Mouse (Mus musculus) CH12.LX (cell line): ENCODE results near the gene Cgrrf1. TPM values are rescaled to one million over a fixed set of nuclear protein-coding genes. Genes with fewer than 3 reads are reported as not detected.
A peak's percentile ranks its signal among the peaks of the same experiment; 100 is the strongest.

ENCODE experiments used
- DNase-seq: peaks from one replicate; pipeline ENCODE4 v3.0.0-alpha.2; 2013; ENCODE audit errors: extremely low read depth
- H3K27ac ChIP-seq: 2 replicates; pipeline ENCODE4 v1.5.1; 2012; ENCODE audit warnings: low read depth, mild to moderate bottlenecking, control low read depth, moderate library complexity; ENCODE audit not compliant: insufficient read depth
- H3K27me3 ChIP-seq: replicated peaks from 2 replicates; pipeline ENCODE3; 2012; ENCODE audit warnings: inconsistent platforms
- H3K36me3 ChIP-seq, 2 experiments: replicated peaks in 1 of 2; 2 replicates each; pipeline versions ENCODE3 to v1.6.1; 2012; ENCODE audit warnings: inconsistent platforms in 1 of 2, low read length in 1 of 2, mild to moderate bottlenecking in 1 of 2, mixed read lengths in 1 of 2, moderate library complexity in 1 of 2; ENCODE audit not compliant: control insufficient read depth in 1 of 2, insufficient read depth in 1 of 2
- H3K4me1 ChIP-seq, 2 experiments: 2 replicates each; pipeline ENCODE4 v1.6.1; 2012; ENCODE audit warnings: inconsistent platforms in 1 of 2, moderate library complexity in 1 of 2; ENCODE audit not compliant: insufficient read depth in 2 of 2, control insufficient read depth in 1 of 2
- H3K4me2 ChIP-seq: 2 replicates; pipeline ENCODE4 v1.6.1; 2012; ENCODE audit warnings: low read depth, mild to moderate bottlenecking, control low read depth; ENCODE audit not compliant: poor library complexity, insufficient read depth, severe bottlenecking
- H3K4me3 ChIP-seq, 3 experiments: fragments of 150-350 bp in 1 of 3; sonication (generic) in 1 of 3; replicated peaks in 1 of 3; 2 replicates each; pipeline versions ENCODE3 to v1.5.1; 2011 to 2012; ENCODE audit warnings: low read depth in 2 of 3, low read length in 2 of 3, mild to moderate bottlenecking in 2 of 3, moderate library complexity in 2 of 3, control low read depth in 1 of 3, improper control_type of control experiment in 1 of 3, inconsistent platforms in 1 of 3, mixed read lengths in 1 of 3; ENCODE audit not compliant: poor library complexity in 1 of 3
- H3K79me2 ChIP-seq: replicated peaks from 2 replicates; pipeline ENCODE4 v1.6.1; 2012; ENCODE audit warnings: mild to moderate bottlenecking, moderate library complexity; ENCODE audit not compliant: control insufficient read depth, poor library complexity, insufficient read depth, severe bottlenecking; ENCODE audit errors: extremely low read depth
- H3K9ac ChIP-seq: 2 replicates; pipeline ENCODE4 v1.6.1; 2012; ENCODE audit warnings: low read depth, mild to moderate bottlenecking, control low read depth, moderate library complexity; ENCODE audit not compliant: insufficient read depth
- H3K9me3 ChIP-seq: replicated peaks from 2 replicates; pipeline ENCODE3; 2012; ENCODE audit warnings: low read length, inconsistent platforms, mixed read lengths
- CHD2 ChIP-seq: IDR thresholded peaks from 2 replicates; pipeline ENCODE4 v1.6.1; 2011; ENCODE audit warnings: low read length, improper control_type of control experiment
- ELF1 ChIP-seq: IDR thresholded peaks from 2 replicates; pipeline ENCODE4 v1.6.1; 2014; ENCODE audit warnings: low read depth, mild to moderate bottlenecking, inconsistent platforms, low read length, improper control_type of control experiment
- ETS1 ChIP-seq: conservative IDR thresholded peaks from 2 replicates; pipeline ENCODE4 v1.6.1; 2012; ENCODE audit warnings: low read depth, mild to moderate bottlenecking, inconsistent platforms, low read length, improper control_type of control experiment, moderate library complexity
- IRF4 ChIP-seq: IDR thresholded peaks from 2 replicates; pipeline ENCODE4 v1.6.1; 2014; ENCODE audit warnings: low read depth, mild to moderate bottlenecking, inconsistent platforms, low read length, improper control_type of control experiment
- JUN ChIP-seq: IDR thresholded peaks from 2 replicates; pipeline ENCODE4 v1.6.1; 2011; ENCODE audit warnings: low read depth, mild to moderate bottlenecking, low read length, improper control_type of control experiment, moderate library complexity; ENCODE audit not compliant: insufficient read depth
- JUND ChIP-seq: conservative IDR thresholded peaks from 2 replicates; pipeline ENCODE4 v1.6.1; 2011; ENCODE audit warnings: low read depth, low read length, improper control_type of control experiment
- MAFK ChIP-seq: IDR thresholded peaks from 2 replicates; pipeline ENCODE4 v1.6.1; 2011; ENCODE audit warnings: low read length, improper control_type of control experiment; ENCODE audit not compliant: insufficient replicate concordance
- MAX ChIP-seq: IDR thresholded peaks from 2 replicates; pipeline ENCODE4 v1.6.1; 2011; ENCODE audit warnings: low read length, improper control_type of control experiment
- MEF2A ChIP-seq: IDR thresholded peaks from 2 replicates; pipeline ENCODE4 v1.6.1; 2014; ENCODE audit warnings: low read depth, mild to moderate bottlenecking, inconsistent platforms, low read length, improper control_type of control experiment, borderline replicate concordance
- MXI1 ChIP-seq: IDR thresholded peaks from 2 replicates; pipeline ENCODE4 v1.6.1; 2011; ENCODE audit warnings: mild to moderate bottlenecking, low read depth, low read length, improper control_type of control experiment
- NRF1 ChIP-seq: IDR thresholded peaks from 2 replicates; pipeline ENCODE4 v1.6.1; 2014; ENCODE audit warnings: low read depth, mild to moderate bottlenecking, inconsistent platforms, low read length, improper control_type of control experiment, moderate library complexity
- PAX5 ChIP-seq: IDR thresholded peaks from 2 replicates; pipeline ENCODE4 v1.6.1; 2012; ENCODE audit warnings: low read length, inconsistent platforms, mixed read lengths
- POLR2AphosphoS2 ChIP-seq: IDR thresholded peaks from 2 replicates; pipeline ENCODE4 v1.6.1; 2011; ENCODE audit warnings: low read depth, low read length, improper control_type of control experiment
- RAD21 ChIP-seq: IDR thresholded peaks from 2 replicates; pipeline ENCODE4 v1.6.1; 2011; ENCODE audit warnings: low read depth, mild to moderate bottlenecking, low read length, improper control_type of control experiment, moderate library complexity
- RCOR1 ChIP-seq: conservative IDR thresholded peaks from 2 replicates; pipeline ENCODE4 v1.6.1; 2012; ENCODE audit warnings: low read depth, mild to moderate bottlenecking, inconsistent platforms, low read length, improper control_type of control experiment
- SIN3A ChIP-seq: IDR thresholded peaks from 2 replicates; pipeline ENCODE4 v1.6.1; 2012; ENCODE audit warnings: low read length, improper control_type of control experiment, inconsistent platforms
- SMC3 ChIP-seq: IDR thresholded peaks from 2 replicates; pipeline ENCODE4 v1.6.1; 2011; ENCODE audit warnings: low read depth, low read length, improper control_type of control experiment
- TBP ChIP-seq: conservative IDR thresholded peaks from 2 replicates; pipeline ENCODE4 v1.6.1; 2011; ENCODE audit warnings: low read depth, low read length, improper control_type of control experiment
- TCF12 ChIP-seq: IDR thresholded peaks from 2 replicates; pipeline ENCODE4 v1.6.1; 2014; ENCODE audit warnings: low read depth, mild to moderate bottlenecking, inconsistent platforms, low read length, improper control_type of control experiment
- UBTF ChIP-seq: IDR thresholded peaks from 2 replicates; pipeline ENCODE4 v1.6.1; 2012; ENCODE audit warnings: low read depth, mild to moderate bottlenecking, inconsistent platforms, low read length, improper control_type of control experiment, moderate library complexity
- USF1 ChIP-seq: IDR thresholded peaks from 2 replicates; pipeline ENCODE4 v1.6.1; 2014; ENCODE audit warnings: low read depth, mild to moderate bottlenecking, inconsistent platforms, low read length, improper control_type of control experiment
- ZKSCAN1 ChIP-seq: IDR thresholded peaks from 2 replicates; pipeline ENCODE4 v1.6.1; 2012; ENCODE audit warnings: low read depth, inconsistent platforms, low read length, improper control_type of control experiment, borderline replicate concordance
- ZNF384 ChIP-seq: IDR thresholded peaks from 2 replicates; pipeline ENCODE4 v1.6.1; 2012; ENCODE audit warnings: low read depth, low read length, improper control_type of control experiment, inconsistent platforms
- dilution Hi-C: fragments of 300-500 bp; cut with MboI; formaldehyde crosslinking; loops from 2 replicates; pipeline ENCODE4 v1.14.3; 2020; ENCODE audit warnings: low sequenced_read_pairs; ENCODE audit not compliant: extremely low pct_unique_long_range_greater_than_20kb, extremely low pct_ligation_motif_present
- in situ Hi-C: fragments of 300-500 bp; cut with MboI; formaldehyde crosslinking; loops from 3 replicates; pipeline ENCODE4 v1.14.3; 2019; ENCODE audit warnings: low sequenced_read_pairs, low pct_ligation_motif_present, low pct_unique_long_range_greater_than_20kb, mixed read lengths
- polyA plus RNA-seq: library from polyadenylated mRNA; unstranded; fragments of >175 nt; gene quantifications from 2 replicates; pipeline ENCODE4 v1.2.1, GENCODE M21; 2012; ENCODE audit warnings: low read depth; ENCODE audit not compliant: insufficient read length
- total RNA-seq, 2 experiments: library from RNA; depleted of rRNA; stranded (reverse); fragments of 300-350 nt in 1 of 2; fragments of >200 nt in 1 of 2; gene quantifications; 2 replicates each; pipeline ENCODE4 v1.2.3; 2012 to 2014

Gene Cgrrf1
- total and polyA plus RNA-seq, 3 experiments = 9.6 to 17.1 (median 13.1) TPM

- no peak for TF ChIP-seq POLR2AphosphoS2
- TF ChIP-seq, all 38 proteins: peak for 0
Measured at GRCm38 (mm10) chr14:46845706-46846105, 13.8 kb downstream of the Cgrrf1 start (continued).

GRCm38 (mm10) chr14:46848063-46848590 is 16.2 kb downstream of the Cgrrf1 start:
- Histone ChIP-seq H3K9ac (no peak overlapping the region), H3K27ac (no peak overlapping the region), H3K36me3 (peaks cover 0 to 17% of the 10 kb centered on the region in 2 experiments), H3K4me2 (no peak overlapping the region), H3K4me1 (peaks cover 0 to 7% of the 10 kb centered on the region in 2 experiments; a peak in 2 of 4 replicates), H3K4me3 (no peak overlapping the region), H3K79me2 (no peaks in the 10 kb centered on the region), H3K9me3 (no peaks in the 10 kb centered on the region), H3K27me3 (no peaks in the 10 kb centered on the region)
- dilution Hi-C loops (no loop called here), in situ Hi-C loops (no loop called here)
- TF ChIP-seq CHD2 = no peak
- DNase-seq = no peak

GRCm38 (mm10) chr14:46848736-46849135 is 16.8 kb downstream of the Cgrrf1 start:
- Histone ChIP-seq H3K79me2 (no peaks in the 10 kb centered on the region), H3K9ac (no peak overlapping the region), H3K4me1 (peaks cover 0 to 6% of the 10 kb centered on the region in 2 experiments; a peak in 2 of 4 replicates), H3K4me3 (no peak overlapping the region), H3K4me2 (no peak overlapping the region), H3K27me3 (no peaks in the 10 kb centered on the region), H3K27ac (no peak overlapping the region), H3K36me3 (peaks cover 0 to 19% of the 10 kb centered on the region in 2 experiments)
- DNase-seq = no peak
- dilution Hi-C loops = no loop called here
- in situ Hi-C loops = no loop called here
- no peak for TF ChIP-seq SMC3
- TF ChIP-seq MAFK = peak; percentile 90
- TF ChIP-seq, all 38 proteins: peak for 1
- H3K9me3 ChIP-seq = no peaks in the 10 kb centered on the region

GRCm38 (mm10) chr14:46849769-46850168 is 17.8 kb downstream of the Cgrrf1 start:
- H3K4me1 ChIP-seq = no peaks in the 10 kb centered on the region

More at GRCm38 (mm10) chr14:46849769-46850168, 17.8 kb downstream of the Cgrrf1 start:
- Histone ChIP-seq H3K27me3 (no peaks in the 10 kb centered on the region), H3K4me3 (no peak overlapping the region), H3K79me2 (no peaks in the 10 kb centered on the region), H3K9me3 (no peaks in the 10 kb centered on the region), H3K4me2 (no peak overlapping the region), H3K27ac (no peak overlapping the region), H3K36me3 (peaks cover 0 to 23% of the 10 kb centered on the region in 2 experiments), H3K9ac (no peak overlapping the region)
- in situ Hi-C loops = no loop called here
- no peak for DNase-seq
- dilution Hi-C loops = no loop called here
- TF ChIP-seq ZKSCAN1 (no peak), MAFK (no peak), TBP (no peak), JUN (no peak), RAD21 (no peak), MEF2A (no peak), MAX (no peak), SIN3A (no peak), ELF1 (no peak), MXI1 (no peak), NRF1 (no peak), JUND (no peak), USF1 (no peak), UBTF (no peak), PAX5 (no peak), IRF4 (no peak), RCOR1 (no peak), ETS1 (no peak), TCF12 (no peak), ZNF384 (no peak)
